Mouse (Mus musculus): Measurements from ENCODE around the gene Fut2. TPM values are rescaled to one million over a fixed set of nuclear protein-coding genes. Genes with fewer than 3 reads are reported as not detected.
A peak's percentile ranks its signal among the peaks of the same experiment; 100 is the strongest.

The Fut2 gene
- polyA plus RNA-seq, 1 experiment from 2014 or later: not detected

DNA sequence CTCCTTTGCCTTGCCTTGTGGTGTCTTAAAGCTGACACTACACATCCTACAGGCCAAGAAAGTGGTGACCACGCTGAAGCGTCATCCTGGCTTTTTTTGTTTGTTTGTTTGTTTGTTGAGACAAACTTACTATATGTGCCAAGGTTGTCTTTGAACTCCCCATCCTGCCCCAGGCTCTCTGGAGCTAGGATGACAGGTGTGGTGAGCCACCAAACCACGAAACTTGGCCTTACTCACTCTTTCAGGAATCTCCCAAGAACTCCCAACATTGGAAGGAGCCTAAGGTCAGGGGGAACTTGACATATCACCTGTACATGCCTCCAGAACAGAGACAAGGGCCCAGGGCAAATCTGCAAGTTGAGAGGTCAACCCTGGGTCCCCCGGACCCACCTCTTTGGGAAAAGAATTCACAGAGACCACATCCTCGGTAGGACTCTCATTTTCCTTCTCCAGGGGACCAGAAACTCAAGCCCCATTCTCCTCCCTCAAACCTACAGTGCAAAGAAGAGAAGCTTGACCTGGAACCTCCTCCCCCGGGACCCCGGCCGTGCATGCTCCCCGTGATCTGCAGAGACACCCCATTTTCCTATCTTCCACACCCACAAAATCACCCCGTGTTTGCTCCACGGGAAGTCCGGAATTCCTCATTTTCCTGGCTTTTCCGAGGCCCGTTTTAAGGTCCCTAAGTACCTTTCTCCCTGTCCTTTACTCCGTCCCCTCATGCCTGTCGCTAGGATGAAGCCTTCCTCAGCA is 23.5 kb downstream of the Fut2 start:
- no peaks in the 10 kb centered on the region for H3K36me3 ChIP-seq (ENCODE audit: inconsistent target)
- no peak overlapping the region for H3K27ac ChIP-seq
- 54% methylated on average over 16 of the region's 16 CpGs for WGBS (ENCODE audit: missing documents)
- H3K4me3 ChIP-seq (ENCODE audit: inconsistent target): peak overlapping the region; percentile 25
- no peaks in the 10 kb centered on the region for H3K79me2 ChIP-seq (ENCODE audit: inconsistent target)

DNA sequence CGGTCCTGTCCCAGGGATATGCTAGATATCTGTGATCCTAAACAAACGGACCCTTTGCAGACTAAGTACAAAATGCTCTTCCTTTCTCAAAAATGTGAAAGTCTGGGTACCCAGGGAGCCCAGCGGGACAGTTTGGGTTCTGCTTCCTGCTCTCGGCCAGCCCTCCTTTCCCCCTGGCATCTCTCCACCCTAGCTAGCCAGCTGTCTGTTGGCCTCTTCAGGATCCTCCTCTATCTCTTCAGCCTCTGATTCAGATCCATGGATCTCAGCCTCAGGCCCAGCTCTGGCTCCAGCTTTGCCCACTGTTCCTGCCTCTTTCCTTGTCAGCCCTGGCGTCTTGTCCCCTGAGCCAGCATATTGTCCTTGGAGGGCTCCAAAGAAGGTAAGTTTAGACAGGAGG is 24.1 kb downstream of the Fut2 start:
- Histone ChIP-seq H3K36me3 (ENCODE audit: inconsistent target) (no peaks in the 10 kb centered on the region), H3K4me3 (ENCODE audit: inconsistent target) (no peak overlapping the region), H3K27ac (no peak overlapping the region), H3K79me2 (ENCODE audit: inconsistent target) (no peaks in the 10 kb centered on the region)
- WGBS (ENCODE audit: missing documents): 92% methylated on average over 5 of the region's 5 CpGs

DNA sequence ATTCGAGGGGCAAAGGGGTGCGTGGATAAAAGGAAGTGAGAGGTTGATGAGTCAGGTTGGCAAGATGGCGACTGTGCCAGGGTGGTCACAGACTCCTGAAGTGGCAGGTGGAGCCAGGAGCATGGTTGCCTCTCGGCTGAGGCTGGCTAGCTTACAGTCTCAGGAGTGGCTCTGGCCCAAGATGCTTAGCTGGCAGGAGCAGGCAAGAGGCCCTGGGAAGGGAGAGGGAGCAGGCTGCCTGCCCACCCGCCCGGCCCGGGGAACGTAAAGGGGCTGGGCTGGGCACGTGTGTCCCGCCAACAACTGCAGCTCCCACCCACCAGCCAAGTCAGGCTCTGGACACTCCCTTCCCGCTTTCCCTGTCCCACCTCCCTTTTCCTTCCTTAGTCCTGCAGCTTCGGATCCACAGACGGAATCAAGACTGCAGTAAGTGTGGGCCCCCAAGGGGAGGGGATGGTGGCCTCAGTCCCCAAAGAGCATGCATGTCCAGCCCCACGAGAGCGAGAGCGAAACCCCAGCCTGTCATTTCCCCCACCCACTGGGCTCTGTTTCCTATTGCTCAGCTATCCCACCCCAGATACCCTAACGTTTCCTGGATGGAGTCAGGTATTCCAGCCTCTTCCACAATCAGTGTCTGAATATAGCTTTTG is 24.7 kb downstream of the Fut2 start:
- Histone ChIP-seq H3K27ac (no peak overlapping the region), H3K36me3 (ENCODE audit: inconsistent target) (no peaks in the 10 kb centered on the region), H3K4me3 (ENCODE audit: inconsistent target) (no peak overlapping the region), H3K79me2 (ENCODE audit: inconsistent target) (no peaks in the 10 kb centered on the region)
- WGBS (ENCODE audit: missing documents): 77% methylated on average over 17 of the region's 17 CpGs

DNA sequence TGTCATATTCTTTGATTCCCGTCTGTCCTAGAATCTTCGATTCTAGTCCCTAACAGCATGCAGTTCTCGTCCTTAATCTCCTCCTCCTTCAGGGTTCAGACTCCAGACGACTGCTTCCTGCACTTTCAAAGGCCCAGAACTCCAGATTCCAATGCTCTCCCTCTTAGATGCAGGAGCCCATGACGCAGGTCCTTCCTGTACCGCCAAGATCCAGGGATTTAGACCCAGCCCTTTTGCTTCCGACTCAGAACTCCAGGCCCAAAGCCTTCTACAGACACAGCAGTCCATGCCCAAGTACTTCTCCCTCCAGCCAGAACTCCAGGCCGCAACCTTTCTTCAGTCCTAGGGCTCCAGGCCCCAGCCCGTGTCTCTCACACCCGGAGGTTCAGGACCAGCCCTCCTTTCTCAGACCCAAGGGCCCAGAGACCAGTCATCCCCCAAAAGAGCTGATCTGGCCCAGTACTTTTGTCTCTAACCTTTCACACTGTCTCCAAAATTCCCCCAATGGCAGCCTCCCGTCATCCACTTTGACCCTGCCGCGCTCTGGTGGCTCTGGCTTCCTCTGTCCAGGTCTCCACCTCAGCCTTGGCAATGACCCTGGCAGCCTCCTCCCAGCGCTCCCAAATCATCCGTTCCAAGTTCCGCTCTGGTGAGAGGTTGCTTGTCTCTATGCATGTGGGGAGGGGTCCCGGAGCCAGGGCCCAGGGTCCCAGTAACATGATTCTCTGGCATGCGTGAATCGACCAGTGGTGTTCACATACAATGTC is 25.8 kb downstream of the Fut2 start:
- H3K79me2 ChIP-seq (ENCODE audit: inconsistent target): no peaks in the 10 kb centered on the region

DNA sequence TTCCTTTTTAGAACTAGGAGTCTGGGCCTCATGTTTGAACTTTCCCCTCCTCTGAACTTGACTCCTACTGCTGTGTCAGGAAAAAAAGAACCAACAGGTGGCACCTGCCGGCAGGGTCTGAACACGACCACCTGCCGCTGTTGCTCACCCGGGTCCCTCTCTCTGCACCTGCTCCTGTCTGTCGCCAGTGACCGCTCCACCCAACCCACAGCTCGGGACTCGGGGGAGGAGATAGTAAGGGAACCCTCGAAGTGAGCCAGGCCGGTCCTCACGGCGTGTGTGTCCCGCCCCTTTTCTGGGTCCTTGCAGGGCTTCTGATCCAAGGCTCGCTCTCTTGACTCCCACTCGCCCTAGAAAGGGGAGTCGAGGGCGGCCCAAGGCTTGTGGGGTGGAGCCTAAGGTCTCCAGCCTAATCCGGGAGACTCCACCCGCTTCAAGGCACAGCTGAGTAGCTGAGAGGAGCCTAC is 26.6 kb downstream of the Fut2 start, which contains the start of gene Mamstr:
TSS of gene Mamstr (plus strand) at position 417 of the 467 bp plus-strand sequence.
- no peaks in the 10 kb centered on the region for H3K36me3 ChIP-seq (ENCODE audit: inconsistent target)
- H3K27ac ChIP-seq: no peak within 1 kb of the TSS
- H3K4me3 ChIP-seq (ENCODE audit: inconsistent target): no peak within 1 kb of the TSS
- 95% methylated on average over 16 of the region's 19 CpGs for WGBS (ENCODE audit: missing documents)
- no peaks in the 10 kb centered on the region for H3K79me2 ChIP-seq (ENCODE audit: inconsistent target)

More for the DNA sequence above, 25.8 kb downstream of the Fut2 start:
- WGBS (ENCODE audit: missing documents): 95% methylated on average over 19 of the region's 19 CpGs
- Histone ChIP-seq H3K27ac (no peak overlapping the region), H3K36me3 (ENCODE audit: inconsistent target) (no peaks in the 10 kb centered on the region), H3K4me3 (ENCODE audit: inconsistent target) (no peak overlapping the region)

DNA sequence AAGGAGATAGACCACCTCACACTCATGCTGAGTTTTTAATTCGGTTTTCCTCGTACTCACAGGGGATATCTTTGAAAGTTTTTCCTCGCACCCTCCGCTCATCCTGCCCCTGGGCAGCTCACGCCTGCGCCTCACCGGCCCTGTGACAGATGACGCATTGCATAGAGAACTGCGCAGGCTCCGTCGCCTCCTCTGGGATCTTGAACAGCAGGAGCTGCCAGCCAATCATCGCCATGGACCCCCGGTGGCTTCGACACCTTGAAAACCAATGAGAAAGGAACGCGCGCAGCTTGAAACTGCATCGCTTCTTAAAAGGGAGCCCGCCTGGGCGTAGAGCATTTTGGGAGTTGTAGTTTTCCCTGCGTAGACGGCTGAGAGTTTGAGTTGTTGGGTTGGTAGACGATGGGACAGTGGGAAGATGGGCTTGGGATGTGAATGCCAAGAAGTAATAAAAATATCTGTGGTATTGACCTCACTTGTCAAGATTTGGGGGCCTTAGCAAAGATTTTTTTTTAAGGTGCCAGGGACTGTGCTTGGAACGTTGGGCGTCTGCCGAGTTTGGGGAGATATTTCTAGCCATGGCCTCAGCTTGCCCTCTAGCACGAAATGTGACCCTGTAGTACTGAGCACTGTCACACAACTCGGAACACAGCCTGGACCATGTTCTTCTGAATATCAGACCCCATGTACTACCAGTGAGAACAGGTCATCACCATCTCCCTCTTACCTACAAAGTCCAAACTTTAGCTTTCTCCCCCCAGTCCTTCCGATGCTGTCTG is 27.4 kb downstream of the Fut2 start:
- H3K36me3 ChIP-seq (ENCODE audit: inconsistent target): no peaks in the 10 kb centered on the region
- 92% methylated on average over 29 of the region's 29 CpGs for WGBS (ENCODE audit: missing documents)
- H3K4me3 ChIP-seq (ENCODE audit: inconsistent target): no peak overlapping the region
- H3K27ac ChIP-seq: no peak overlapping the region
- no peaks in the 10 kb centered on the region for H3K79me2 ChIP-seq (ENCODE audit: inconsistent target)

DNA sequence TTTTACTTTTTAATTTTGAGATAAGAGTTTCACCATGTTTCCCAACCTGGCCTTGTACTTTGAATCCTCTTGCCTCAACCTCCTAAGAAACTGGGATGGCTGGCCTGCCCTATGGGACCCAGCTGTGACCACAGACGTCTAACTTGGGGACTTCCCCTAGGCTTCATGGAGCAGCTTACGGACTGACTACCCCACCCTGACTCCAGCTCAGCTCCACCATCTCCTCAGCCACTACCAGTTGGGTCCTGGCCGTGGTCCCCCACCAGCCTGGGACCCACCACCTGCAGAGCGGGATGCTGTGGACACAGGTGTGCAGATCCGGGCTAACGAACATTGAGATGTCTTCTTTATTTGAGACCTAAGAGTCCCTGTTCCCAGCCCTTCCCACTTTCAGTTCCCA is 28.5 kb downstream of the Fut2 start:
- 83% methylated on average over 6 of the region's 6 CpGs for WGBS (ENCODE audit: missing documents)
- Histone ChIP-seq H3K36me3 (ENCODE audit: inconsistent target) (no peaks in the 10 kb centered on the region), H3K27ac (no peak overlapping the region), H3K79me2 (ENCODE audit: inconsistent target) (no peaks in the 10 kb centered on the region), H3K4me3 (ENCODE audit: inconsistent target) (no peak overlapping the region)

DNA sequence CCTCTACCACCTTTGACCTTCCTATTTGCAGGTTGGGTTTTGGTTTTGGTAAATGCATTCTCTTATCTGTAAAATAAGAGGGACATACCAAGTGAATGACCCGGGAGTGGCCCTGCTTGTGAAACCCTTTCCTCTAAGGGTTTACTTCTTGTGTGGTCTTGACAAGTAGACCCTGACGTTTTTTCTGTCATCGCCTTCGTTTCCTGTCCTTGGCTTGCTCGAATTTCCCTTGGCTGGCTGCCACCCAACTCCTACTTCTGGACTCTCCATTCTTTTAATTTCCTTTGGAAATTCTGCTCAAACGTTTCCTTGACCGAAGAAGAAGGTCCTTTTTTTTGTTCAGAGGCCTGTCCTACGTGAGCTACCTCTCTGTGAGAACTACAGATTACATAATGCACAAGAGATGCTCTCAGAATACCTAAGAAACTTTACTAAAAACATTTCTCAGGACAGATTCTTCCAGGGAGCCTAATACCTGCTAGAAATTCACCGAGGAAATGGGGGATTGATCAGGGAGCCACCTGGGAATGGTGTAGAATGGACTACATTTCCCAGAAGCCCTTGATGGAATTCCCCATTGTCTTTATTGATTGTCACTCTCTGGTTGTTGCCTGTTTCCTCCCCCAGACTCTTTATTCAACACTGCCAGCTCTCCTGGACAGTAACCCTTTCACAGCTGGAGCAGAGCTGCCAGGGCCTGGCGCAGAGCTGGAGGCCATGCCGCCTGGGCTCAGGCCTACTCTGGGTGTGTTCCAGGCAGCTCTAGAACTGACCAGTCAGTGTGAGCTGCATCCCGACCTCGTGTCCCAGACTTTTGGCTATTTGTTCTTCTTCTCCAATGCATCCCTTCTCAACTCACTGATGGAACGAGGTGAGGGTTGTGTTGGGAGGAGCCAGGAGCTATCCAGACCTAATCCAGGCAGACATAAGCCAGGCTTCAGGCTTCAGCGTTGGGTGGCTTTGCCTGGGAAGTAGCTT is 30.2 kb downstream of the Fut2 start:
- Histone ChIP-seq H3K27ac (peak overlapping the region; percentile 49), H3K36me3 (ENCODE audit: inconsistent target) (no peaks in the 10 kb centered on the region), H3K79me2 (ENCODE audit: inconsistent target) (no peaks in the 10 kb centered on the region), H3K4me3 (ENCODE audit: inconsistent target) (no peak overlapping the region)
- 62% methylated on average over 15 of the region's 15 CpGs for WGBS (ENCODE audit: missing documents)

DNA sequence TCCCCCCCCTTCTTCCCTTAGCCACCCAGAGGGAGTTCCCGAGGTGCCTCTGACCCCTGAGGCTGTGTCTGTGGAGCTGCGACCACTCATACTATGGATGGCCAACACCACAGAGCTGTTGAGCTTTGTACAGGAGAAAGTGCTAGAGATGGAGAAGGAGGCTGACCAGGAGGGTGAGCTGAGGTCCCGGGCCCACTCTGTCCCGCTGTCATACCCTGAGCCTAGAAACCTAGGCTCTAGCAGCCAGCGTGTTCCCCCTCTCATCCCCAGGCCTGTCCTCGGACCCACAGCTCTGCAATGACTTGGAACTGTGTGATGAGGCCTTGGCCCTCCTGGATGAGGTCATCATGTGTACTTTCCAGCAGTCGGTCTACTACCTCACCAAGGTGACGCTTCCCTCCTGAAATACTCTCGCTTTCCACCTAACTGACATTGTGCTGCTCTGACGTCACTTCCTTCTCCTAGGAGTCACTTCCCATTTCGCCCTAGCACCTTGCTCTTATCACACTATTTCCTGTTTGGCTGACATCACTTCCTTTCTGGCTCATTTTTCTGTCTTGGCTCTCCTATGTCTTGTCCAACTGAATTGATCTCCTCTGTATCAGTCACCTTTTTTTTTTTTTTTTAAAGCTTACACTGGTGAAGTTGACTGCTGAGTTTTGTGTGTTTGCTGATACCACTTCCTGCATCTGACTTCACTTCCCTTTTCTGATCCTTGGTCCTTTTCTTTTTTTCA is 31.1 kb downstream of the Fut2 start:
- WGBS (ENCODE audit: missing documents): 48% methylated on average over 11 of the region's 11 CpGs
- no peaks in the 10 kb centered on the region for H3K79me2 ChIP-seq (ENCODE audit: inconsistent target)
- no peak overlapping the region for H3K4me3 ChIP-seq (ENCODE audit: inconsistent target)
- H3K36me3 ChIP-seq (ENCODE audit: inconsistent target): no peaks in the 10 kb centered on the region
- H3K27ac ChIP-seq: peak overlapping the region; percentile 49

DNA sequence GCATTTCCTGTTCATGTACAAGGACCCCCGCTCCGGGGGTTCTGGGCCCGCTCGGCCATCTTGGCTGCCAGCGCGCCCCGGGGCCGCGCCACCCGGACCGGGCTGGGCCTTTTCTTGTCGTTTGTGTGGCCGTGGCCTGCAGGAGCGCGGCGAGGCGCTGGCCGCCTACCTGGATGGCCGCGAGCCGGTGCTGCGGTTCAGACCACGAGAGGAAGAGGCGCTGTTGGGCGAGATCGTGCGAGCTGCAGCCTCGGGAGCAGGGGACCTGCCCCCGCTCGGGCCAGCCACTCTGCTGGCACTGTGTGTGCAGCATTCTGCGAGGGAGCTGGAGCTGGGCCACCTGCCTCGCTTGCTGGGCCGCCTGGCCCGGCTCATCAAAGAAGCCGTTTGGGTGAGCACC is 33.7 kb downstream of the Fut2 start:
- Histone ChIP-seq H3K36me3 (ENCODE audit: inconsistent target) (no peaks in the 10 kb centered on the region), H3K27ac (no peak overlapping the region), H3K4me3 (ENCODE audit: inconsistent target) (no peak overlapping the region), H3K79me2 (ENCODE audit: inconsistent target) (no peaks in the 10 kb centered on the region)
- WGBS (ENCODE audit: missing documents): 74% methylated on average over 35 of the region's 35 CpGs

DNA sequence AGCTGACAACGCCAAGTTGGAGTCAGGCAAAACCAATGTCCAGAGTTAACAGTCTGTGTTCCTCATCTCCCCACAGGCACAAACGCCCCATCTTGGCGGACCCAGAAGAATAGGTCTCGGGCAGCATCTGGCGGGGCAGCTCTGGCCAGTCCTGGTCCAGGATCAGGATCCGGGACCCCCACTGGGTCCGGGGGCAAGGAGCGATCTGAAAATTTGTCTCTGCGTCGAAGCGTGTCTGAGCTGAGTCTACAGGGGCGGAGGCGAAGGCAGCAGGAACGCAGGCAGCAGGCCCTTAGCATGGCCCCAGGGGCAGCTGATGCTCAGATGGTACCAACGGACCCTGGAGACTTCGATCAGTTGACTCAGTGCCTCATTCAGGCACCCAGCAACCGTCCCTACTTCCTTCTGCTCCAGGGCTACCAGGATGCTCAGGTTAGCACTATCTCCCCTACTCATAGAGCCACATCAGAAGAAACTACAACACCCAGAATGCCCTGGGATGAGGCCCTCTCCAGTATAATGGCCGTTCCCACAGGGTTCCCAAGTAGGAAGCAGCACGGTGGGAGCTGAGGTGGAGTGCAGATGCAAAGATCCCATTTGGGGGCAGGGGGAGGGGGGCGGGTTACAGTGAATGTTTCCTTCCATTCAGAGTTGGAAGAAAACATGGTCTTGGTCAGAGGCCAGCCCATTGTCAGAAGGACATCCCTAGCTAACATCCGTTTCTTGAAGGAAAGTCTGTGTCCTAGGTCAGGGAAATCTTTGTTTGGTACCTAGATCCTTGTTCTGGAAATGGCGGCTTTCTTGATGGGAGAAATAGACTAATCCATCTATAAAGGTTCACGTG is 35.9 kb downstream of the Fut2 start:
- 95% methylated on average over 20 of the region's 23 CpGs for WGBS (ENCODE audit: missing documents)
- H3K27ac ChIP-seq: no peak overlapping the region
- no peak overlapping the region for H3K4me3 ChIP-seq (ENCODE audit: inconsistent target)
- no peaks in the 10 kb centered on the region for H3K79me2 ChIP-seq (ENCODE audit: inconsistent target)
- H3K36me3 ChIP-seq (ENCODE audit: inconsistent target): no peaks in the 10 kb centered on the region
